Mouse (Mus musculus) MEL (cell line): ENCODE measurements around the gene Ccl5. TPM values are rescaled to one million over a fixed set of nuclear protein-coding genes. Genes with fewer than 3 reads are reported as not detected.

Experiments used
- DNase-seq: peaks from one replicate; pipeline ENCODE4 v3.0.0; 2011; ENCODE audit warnings: low read depth, low spot score
- H3K27ac ChIP-seq: 2 replicates; pipeline ENCODE4 v1.5.1; 2012; ENCODE audit warnings: low read depth, mild to moderate bottlenecking, control low read depth, low read length, moderate library complexity; ENCODE audit not compliant: control insufficient read depth
- H3K27me3 ChIP-seq, 2 experiments: fragments of 150-350 bp in 1 of 2; sonication (generic) in 1 of 2; 2 replicates each; pipeline ENCODE4 v1.6.1; 2012; ENCODE audit warnings: low read length in 2 of 2, mild to moderate bottlenecking in 2 of 2, improper control_type of control experiment in 1 of 2, moderate library complexity in 1 of 2; ENCODE audit not compliant: insufficient read depth in 2 of 2, control insufficient read depth in 1 of 2
- H3K36me3 ChIP-seq, 2 experiments: 2 replicates each; pipeline ENCODE4 v1.6.1; 2012 to 2014; ENCODE audit warnings: low read length in 2 of 2, improper control_type of control experiment in 1 of 2, inconsistent platforms in 1 of 2, mild to moderate bottlenecking in 1 of 2; ENCODE audit not compliant: insufficient read depth in 2 of 2, control insufficient read depth in 1 of 2
- H3K4me1 ChIP-seq, 2 experiments: fragments of 150-350 bp in 1 of 2; sonication (generic) in 1 of 2; 2 replicates each; pipeline ENCODE4 v1.6.1; 2012; ENCODE audit warnings: low read length in 2 of 2, improper control_type of control experiment in 1 of 2, mild to moderate bottlenecking in 1 of 2; ENCODE audit not compliant: insufficient read depth in 2 of 2, control insufficient read depth in 1 of 2
- H3K4me3 ChIP-seq, 2 experiments: fragments of 150-350 bp in 1 of 2; sonication (generic) in 1 of 2; 2 replicates each; pipeline ENCODE4 v1.5.1; 2012; ENCODE audit warnings: low read depth in 2 of 2, low read length in 2 of 2, mild to moderate bottlenecking in 2 of 2, moderate library complexity in 2 of 2, control low read depth in 1 of 2, improper control_type of control experiment in 1 of 2; ENCODE audit not compliant: control insufficient read depth in 1 of 2, insufficient read depth in 1 of 2
- H3K79me2 ChIP-seq: 2 replicates; pipeline ENCODE4 v1.6.1; 2012; ENCODE audit warnings: mild to moderate bottlenecking, low read length, moderate library complexity; ENCODE audit not compliant: control insufficient read depth, poor library complexity, insufficient read depth
- H3K9ac ChIP-seq: 2 replicates; pipeline ENCODE4 v1.6.1; 2012; ENCODE audit warnings: low read depth, mild to moderate bottlenecking, control low read depth, low read length, moderate library complexity; ENCODE audit not compliant: control insufficient read depth, poor library complexity, severe bottlenecking
- H3K9me3 ChIP-seq: fragments of 150-350 bp; sonication (generic); replicated peaks from 2 replicates; pipeline ENCODE4 v1.6.1; 2012; ENCODE audit warnings: mild to moderate bottlenecking, low read length, improper control_type of control experiment, moderate library complexity; ENCODE audit not compliant: insufficient read depth
- BHLHE40 ChIP-seq: IDR thresholded peaks from 2 replicates; pipeline ENCODE4 v1.6.1; 2012; ENCODE audit warnings: low read depth, mild to moderate bottlenecking, inconsistent platforms, low read length, improper control_type of control experiment, borderline replicate concordance
- CHD1 ChIP-seq: IDR thresholded peaks from 2 replicates; pipeline ENCODE4 v1.6.1; 2012; ENCODE audit warnings: low read depth, mild to moderate bottlenecking, inconsistent platforms, low read length, improper control_type of control experiment
- CTCF ChIP-seq, 3 experiments: IDR thresholded peaks in 2 of 3; conservative IDR thresholded peaks in 1 of 3; 2 replicates each; pipeline ENCODE4 v1.5.1; 2011 to 2012; ENCODE audit warnings: low read length in 3 of 3, low read depth in 2 of 3, mild to moderate bottlenecking in 2 of 3, improper control_type of control experiment in 1 of 3, inconsistent platforms in 1 of 3, mixed read lengths in 1 of 3, moderate library complexity in 1 of 3; ENCODE audit not compliant: control insufficient read depth in 1 of 3, insufficient read depth in 1 of 3, poor library complexity in 1 of 3, severe bottlenecking in 1 of 3
- ELF1 ChIP-seq: IDR thresholded peaks from 2 replicates; pipeline ENCODE4 v1.6.1; 2014; ENCODE audit warnings: low read depth, mild to moderate bottlenecking, inconsistent platforms, low read length, improper control_type of control experiment, moderate library complexity
- EP300 ChIP-seq, 2 experiments: IDR thresholded peaks; 2 replicates each; pipeline ENCODE4 v1.6.1; 2011; ENCODE audit warnings: improper control_type of control experiment in 2 of 2, low read length in 2 of 2, low read depth in 1 of 2, mild to moderate bottlenecking in 1 of 2
- ETS1 ChIP-seq: IDR thresholded peaks from 2 replicates; pipeline ENCODE4 v1.6.1; 2012; ENCODE audit warnings: low read depth, mild to moderate bottlenecking, inconsistent platforms, low read length, improper control_type of control experiment, moderate library complexity
- GATA1 ChIP-seq: IDR thresholded peaks from 2 replicates; pipeline ENCODE4 v1.6.1; 2011; ENCODE audit warnings: low read depth, low read length, improper control_type of control experiment
- MAFK ChIP-seq: IDR thresholded peaks from 2 replicates; pipeline ENCODE4 v1.6.1; 2011; ENCODE audit warnings: low read depth, mild to moderate bottlenecking, low read length, improper control_type of control experiment, borderline replicate concordance
- POLR2AphosphoS2 ChIP-seq: IDR thresholded peaks from 2 replicates; pipeline ENCODE4 v1.6.1; 2011; ENCODE audit warnings: low read length, improper control_type of control experiment
- SMC3 ChIP-seq: IDR thresholded peaks from 2 replicates; pipeline ENCODE4 v1.6.1; 2011; ENCODE audit warnings: low read depth, low read length, improper control_type of control experiment
- USF2 ChIP-seq, 2 experiments: IDR thresholded peaks; 2 replicates each; pipeline ENCODE4 v1.6.1; 2011 to 2012; ENCODE audit warnings: improper control_type of control experiment in 2 of 2, low read length in 2 of 2, borderline replicate concordance in 1 of 2, inconsistent platforms in 1 of 2, low read depth in 1 of 2, mild to moderate bottlenecking in 1 of 2; ENCODE audit not compliant: insufficient read depth in 1 of 2
- polyA plus RNA-seq, 2 experiments: library from polyadenylated mRNA; stranded (reverse) in 1 of 2; unstranded in 1 of 2; fragments of >175 nt in 1 of 2; fragments of >200 nt in 1 of 2; gene quantifications; 2 replicates each; pipeline versions ENCODE4 v1.2.1 to v1.2.4; 2012; ENCODE audit warnings: low replicate concordance in 2 of 2, low read depth in 1 of 2; ENCODE audit not compliant: insufficient read length in 2 of 2, insufficient read depth in 1 of 2, missing spikeins in 1 of 2
- total RNA-seq: library from RNA; depleted of rRNA; stranded (reverse); fragments of 300-350 nt; gene quantifications from 2 replicates; pipeline ENCODE4 v1.2.3, GENCODE M21; 2012; rRNA removed

Ccl5 gene
- total and polyA plus RNA-seq, 3 experiments: 0.56 TPM; not detected in 2

- Histone ChIP-seq H3K4me1 (no peaks in the 10 kb centered on the region), H3K9me3 (no peaks in the 10 kb centered on the region), H3K9ac (no peak overlapping the region), H3K27me3 (no peaks in the 10 kb centered on the region), H3K36me3 (peaks cover 3 to 65% of the 10 kb centered on the region in 2 experiments; a peak in 3 of 4 replicates), H3K27ac (no peak overlapping the region), H3K79me2 (peaks cover 1% of the 10 kb centered on the region; the same call in 1 of the 2 replicates), H3K4me3 (no peak overlapping the region)
- TF ChIP-seq POLR2AphosphoS2: no peak
- no peak for TF ChIP-seq GATA1
- DNase-seq: no peak
Observed at GRCm38 (mm10) chr11:83504308-83504707, 26.0 kb downstream of the Ccl5 start.

GRCm38 (mm10) chr11:83495571-83495970 lies 34.7 kb downstream of the Ccl5 start:
- TF ChIP-seq ELF1: no peak
- TF ChIP-seq BHLHE40: no peak
- TF ChIP-seq MAFK: no peak
- peak; percentile 16; the same call in 1 of the 2 replicates for TF ChIP-seq POLR2AphosphoS2
- TF ChIP-seq EP300 (IDR thresholded peaks at IDR 0.05; ENCODE audit: low read depth in 1 of 2, low read length in 2 of 2): peak; percentile 29 to 46; a peak in 2 of 4 replicates
- peak; percentile 57; the same call in 1 of the 2 replicates for TF ChIP-seq GATA1
- no peak for TF ChIP-seq SMC3
- TF ChIP-seq ETS1: peak; percentile 32; the same call in 1 of the 2 replicates
- TF ChIP-seq, all 39 proteins: peak for 4
- Histone ChIP-seq H3K27ac (no peak overlapping the region), H3K9ac (no peak overlapping the region), H3K4me1 (peaks cover 6 to 16% of the 10 kb centered on the region in 2 experiments), H3K27me3 (no peaks in the 10 kb centered on the region), H3K9me3 (no peaks in the 10 kb centered on the region), H3K79me2 (peaks cover 9% of the 10 kb centered on the region; the same call in 1 of the 2 replicates), H3K36me3 (peaks cover 39 to 68% of the 10 kb centered on the region in 2 experiments), H3K4me3 (no peak overlapping the region)
- DNase-seq: peak; percentile 65

- H3K36me3 ChIP-seq: peaks cover 36 to 71% of the 10 kb centered on the region in 2 experiments
Observed at GRCm38 (mm10) chr11:83491488-83491887, 38.8 kb downstream of the Ccl5 start.

More at GRCm38 (mm10) chr11:83491488-83491887, 38.8 kb downstream of the Ccl5 start:
- H3K9ac ChIP-seq: no peak overlapping the region
- no peak for TF ChIP-seq CHD1
- TF ChIP-seq USF2 (IDR thresholded peaks at IDR 0.05; ENCODE audit: borderline replicate concordance in 1 of 2, insufficient read depth in 1 of 2, low read depth in 1 of 2, low read length in 2 of 2): no peak
- peak in 2 of 3 experiments; percentile 30 to 43; a peak in 5 of 6 replicates for TF ChIP-seq CTCF (IDR thresholded peaks at IDR 0.05 in 2 of 3, conservative IDR thresholded peaks at IDR 0.05 in 1 of 3; ENCODE audit: control insufficient read depth in 1 of 3, insufficient read depth in 1 of 3, low read depth in 2 of 3, low read length in 3 of 3, poor library complexity in 1 of 3, severe bottlenecking in 1 of 3)
- 0 out of 2 replicates have a peak, but pooled peaks have one; percentile 25 for TF ChIP-seq POLR2AphosphoS2
- H3K9me3 ChIP-seq: no peaks in the 10 kb centered on the region
- H3K27ac ChIP-seq: no peak overlapping the region
- H3K4me3 ChIP-seq: no peak overlapping the region
- H3K79me2 ChIP-seq: peaks cover 11% of the 10 kb centered on the region; the same call in 1 of the 2 replicates
- peak; percentile 53 for DNase-seq
- no peaks in the 10 kb centered on the region for H3K27me3 ChIP-seq
- H3K4me1 ChIP-seq: peaks cover 6 to 16% of the 10 kb centered on the region in 2 experiments

Other genes starting within 250 kb of the Ccl5 start
- 0.04 and 0.07 TPM in 2 replicates for gene Slfn14, start 243.8 kb downstream of the Ccl5 start, total RNA-seq
- gene Slfn14, start 243.8 kb downstream of the Ccl5 start, polyA plus RNA-seq: under 1 TPM in 1 of 2 experiments, not detected in 1; 0.19 TPM
- 60.6 and 63.4 TPM in 2 replicates for gene Ap2b1, start 231.5 kb downstream of the Ccl5 start, total RNA-seq
- 100 to 1,000 TPM in 1 of 2 experiments, 10 to 100 TPM in 1; 68.9 to 165 TPM for gene Ap2b1, start 231.5 kb downstream of the Ccl5 start, polyA plus RNA-seq
- 8.2 and 8.4 TPM in 2 replicates for gene Pex12, start 227.9 kb downstream of the Ccl5 start, total RNA-seq
- gene Pex12, start 227.9 kb downstream of the Ccl5 start, polyA plus RNA-seq: 10 to 100 TPM in 1 of 2 experiments, not detected in 1; 11.8 TPM
- not detected in 2 replicates for gene Rasl10b, start 121.4 kb downstream of the Ccl5 start, total RNA-seq
- gene Rasl10b, start 121.4 kb downstream of the Ccl5 start, polyA plus RNA-seq: under 1 TPM in 1 of 2 experiments, not detected in 1; 0.04 TPM
- gene Gas2l2, start 101.1 kb downstream of the Ccl5 start, total RNA-seq: not detected in 2 replicates
- not detected for gene Gas2l2, start 101.1 kb downstream of the Ccl5 start, polyA plus RNA-seq
- not detected in 2 replicates for gene 1700020L24Rik, start 92.8 kb downstream of the Ccl5 start, total RNA-seq
- under 1 TPM in 1 of 2 experiments, not detected in 1; 0.60 TPM for gene 1700020L24Rik, start 92.8 kb downstream of the Ccl5 start, polyA plus RNA-seq
- gene Mmp28, start 67.4 kb downstream of the Ccl5 start, total RNA-seq: not detected in 2 replicates
- under 1 TPM in 1 of 2 experiments, not detected in 1; 0.03 TPM for gene Mmp28, start 67.4 kb downstream of the Ccl5 start, polyA plus RNA-seq
- 31.8 and 51.2 TPM in 2 replicates for gene Taf15, start 57.4 kb downstream of the Ccl5 start, total RNA-seq
- gene Taf15, start 57.4 kb downstream of the Ccl5 start, polyA plus RNA-seq: 100 to 1,000 TPM in 1 of 2 experiments, not detected in 1; 236 TPM
- gene Heatr9, start 8.3 kb downstream of the Ccl5 start, total RNA-seq: not detected in 2 replicates
- gene Heatr9, start 8.3 kb downstream of the Ccl5 start, polyA plus RNA-seq: not detected
- gene Ccl9, start 48.1 kb upstream of the Ccl5 start, total RNA-seq: 0.33 and 0.62 TPM in 2 replicates
- 1 to 10 TPM in 1 of 2 experiments, not detected in 1; 1.7 TPM for gene Ccl9, start 48.1 kb upstream of the Ccl5 start, polyA plus RNA-seq
- not detected in 2 replicates for gene Ccl6, start 62.6 kb upstream of the Ccl5 start, total RNA-seq
- not detected for gene Ccl6, start 62.6 kb upstream of the Ccl5 start, polyA plus RNA-seq
- not detected in 2 replicates for gene Rpl9-ps1, start 115.1 kb upstream of the Ccl5 start, total RNA-seq
- gene Rpl9-ps1, start 115.1 kb upstream of the Ccl5 start, polyA plus RNA-seq: under 1 TPM in 1 of 2 experiments, not detected in 1; 0.26 TPM
- not detected in 2 replicates for gene Ccl3, start 118.8 kb upstream of the Ccl5 start, total RNA-seq
- gene Ccl3, start 118.8 kb upstream of the Ccl5 start, polyA plus RNA-seq: not detected
- not detected in 2 replicates for gene Ccl4, start 132.1 kb upstream of the Ccl5 start, total RNA-seq
- not detected for gene Ccl4, start 132.1 kb upstream of the Ccl5 start, polyA plus RNA-seq
- gene Wfdc17, start 173.5 kb upstream of the Ccl5 start, total RNA-seq: not detected in 2 replicates
- not detected for gene Wfdc17, start 173.5 kb upstream of the Ccl5 start, polyA plus RNA-seq
- gene Wfdc18, start 178.5 kb upstream of the Ccl5 start, total RNA-seq: not detected in 2 replicates
- gene Wfdc18, start 178.5 kb upstream of the Ccl5 start, polyA plus RNA-seq: not detected
- not detected in 2 replicates for gene Wfdc21, start 216.4 kb upstream of the Ccl5 start, total RNA-seq
- gene Wfdc21, start 216.4 kb upstream of the Ccl5 start, polyA plus RNA-seq: not detected
- 17.3 and 17.7 TPM in 2 replicates for gene Heatr6, start 223.2 kb upstream of the Ccl5 start, total RNA-seq
- 10 to 100 TPM in 1 of 2 experiments, not detected in 1; 21.2 TPM for gene Heatr6, start 223.2 kb upstream of the Ccl5 start, polyA plus RNA-seq